Mouse (Mus musculus): ENCODE data around the gene Abcc1. TPM values are rescaled to one million over a fixed set of nuclear protein-coding genes. Genes with fewer than 3 reads are reported as not detected.

Gene Abcc1
- polyA plus RNA-seq, 1 experiment from 2014 or later: 9.4 TPM

- DNase-seq (ENCODE audit: low spot score) (peak; percentile 13), ATAC-seq (ENCODE audit: insufficient number of reproducible peaks, low FRiP score, low TSS enrichment, low read depth) (no peak)
These were observed 115.5 kb downstream of the Abcc1 start for GRCm38 (mm10) chr16:14476701-14477400.

GRCm38 (mm10) chr16:14477510-14478300 lies 116.3 kb downstream of the Abcc1 start:
- H3K27me3 ChIP-seq (ENCODE audit: control insufficient read depth, insufficient read depth, low read length): no peaks in the 10 kb centered on the region
- H3K36me3 ChIP-seq (ENCODE audit: control insufficient read depth, insufficient read depth, low read length): peaks cover 2% of the 10 kb centered on the region; the same call in 1 of the 2 replicates
- 86% methylated on average over 10 of the region's 10 CpGs for WGBS
- H3K27ac ChIP-seq (replicated peaks; ENCODE audit: low read depth, low read length): no peak overlapping the region
- no peak overlapping the region for H3K4me3 ChIP-seq (ENCODE audit: low read depth, low read length)
- H3K4me2 ChIP-seq (ENCODE audit: low read depth, severe bottlenecking): no peak overlapping the region
- no peak overlapping the region for H3K9ac ChIP-seq (ENCODE audit: low read length)
- no peaks in the 10 kb centered on the region for H3K4me1 ChIP-seq (ENCODE audit: control insufficient read depth, insufficient read depth, low read length)
- ATAC-seq (ENCODE audit: insufficient number of reproducible peaks, low FRiP score, low TSS enrichment, low read depth) (no peak), DNase-seq (ENCODE audit: low spot score) (peak; percentile 9)
- no peaks in the 10 kb centered on the region for H3K9me3 ChIP-seq (ENCODE audit: control insufficient read depth, low read length)

More at GRCm38 (mm10) chr16:14476701-14477400, 115.5 kb downstream of the Abcc1 start:
- Histone ChIP-seq H3K27me3 (ENCODE audit: control insufficient read depth, insufficient read depth, low read length) (no peaks in the 10 kb centered on the region), H3K9me3 (ENCODE audit: control insufficient read depth, low read length) (no peaks in the 10 kb centered on the region), H3K36me3 (ENCODE audit: control insufficient read depth, insufficient read depth, low read length) (peaks cover 2% of the 10 kb centered on the region; the same call in 1 of the 2 replicates), H3K4me3 (ENCODE audit: low read depth, low read length) (no peak overlapping the region), H3K4me2 (ENCODE audit: low read depth, severe bottlenecking) (no peak overlapping the region), H3K9ac (ENCODE audit: low read length) (no peak overlapping the region), H3K27ac (replicated peaks; ENCODE audit: low read depth, low read length) (no peak overlapping the region), H3K4me1 (ENCODE audit: control insufficient read depth, insufficient read depth, low read length) (no peaks in the 10 kb centered on the region)
- 92% methylated on average over 9 of the region's 9 CpGs for WGBS

- ATAC-seq (ENCODE audit: insufficient number of reproducible peaks, low FRiP score, low TSS enrichment, low read depth): no peak
- no peak overlapping the region for H3K27ac ChIP-seq (replicated peaks; ENCODE audit: low read depth, low read length)
- DNase-seq (ENCODE audit: low spot score): no peak
- no peaks in the 10 kb centered on the region for H3K4me1 ChIP-seq (ENCODE audit: control insufficient read depth, insufficient read depth, low read length)
- 100% methylated on average over 2 of the region's 2 CpGs for WGBS
- no peaks in the 10 kb centered on the region for H3K9me3 ChIP-seq (ENCODE audit: control insufficient read depth, low read length)
- no peak overlapping the region for H3K4me3 ChIP-seq (ENCODE audit: low read depth, low read length)
- no peak overlapping the region for H3K4me2 ChIP-seq (ENCODE audit: low read depth, severe bottlenecking)
- no peaks in the 10 kb centered on the region for H3K36me3 ChIP-seq (ENCODE audit: control insufficient read depth, insufficient read depth, low read length)
- H3K27me3 ChIP-seq (ENCODE audit: control insufficient read depth, insufficient read depth, low read length): no peaks in the 10 kb centered on the region
- H3K9ac ChIP-seq (ENCODE audit: low read length): no peak overlapping the region
These were observed 118.3 kb downstream of the Abcc1 start for GRCm38 (mm10) chr16:14479641-14480040.

- H3K27ac ChIP-seq (replicated peaks; ENCODE audit: low read depth, low read length): no peak overlapping the region
- no peaks in the 10 kb centered on the region for H3K27me3 ChIP-seq (ENCODE audit: control insufficient read depth, insufficient read depth, low read length)
- no peaks in the 10 kb centered on the region for H3K36me3 ChIP-seq (ENCODE audit: control insufficient read depth, insufficient read depth, low read length)
- DNase-seq (ENCODE audit: low spot score): no peak
- H3K4me1 ChIP-seq (ENCODE audit: control insufficient read depth, insufficient read depth, low read length): no peaks in the 10 kb centered on the region
- WGBS: 73% methylated on average over 1 of the region's 1 CpGs
- no peak overlapping the region for H3K4me2 ChIP-seq (ENCODE audit: low read depth, severe bottlenecking)
- no peaks in the 10 kb centered on the region for H3K9me3 ChIP-seq (ENCODE audit: control insufficient read depth, low read length)
- H3K9ac ChIP-seq (ENCODE audit: low read length): no peak overlapping the region
- H3K4me3 ChIP-seq (ENCODE audit: low read depth, low read length): no peak overlapping the region
- ATAC-seq (ENCODE audit: insufficient number of reproducible peaks, low FRiP score, low TSS enrichment, low read depth): no peak
These were observed 121.9 kb downstream of the Abcc1 start for GRCm38 (mm10) chr16:14483221-14483620.

GRCm38 (mm10) chr16:14493491-14494114 lies 132.2 kb downstream of the Abcc1 start:
- no peaks in the 10 kb centered on the region for H3K9me3 ChIP-seq (ENCODE audit: control insufficient read depth, low read length)
- H3K4me2 ChIP-seq (ENCODE audit: low read depth, severe bottlenecking): no peak overlapping the region
- no peak overlapping the region for H3K9ac ChIP-seq (ENCODE audit: low read length)
- H3K4me1 ChIP-seq (ENCODE audit: control insufficient read depth, insufficient read depth, low read length): no peaks in the 10 kb centered on the region
- no peaks in the 10 kb centered on the region for H3K27me3 ChIP-seq (ENCODE audit: control insufficient read depth, insufficient read depth, low read length)
- WGBS: 86% methylated on average over 2 of the region's 2 CpGs
- no peak overlapping the region for H3K4me3 ChIP-seq (ENCODE audit: low read depth, low read length)
- DNase-seq (ENCODE audit: low spot score): no peak
- no peak overlapping the region for H3K27ac ChIP-seq (replicated peaks; ENCODE audit: low read depth, low read length)
- no peak for ATAC-seq (ENCODE audit: insufficient number of reproducible peaks, low FRiP score, low TSS enrichment, low read depth)
- no peaks in the 10 kb centered on the region for H3K36me3 ChIP-seq (ENCODE audit: control insufficient read depth, insufficient read depth, low read length)

- H3K27me3 ChIP-seq (ENCODE audit: control insufficient read depth, insufficient read depth, low read length): no peaks in the 10 kb centered on the region
- no peak overlapping the region for H3K4me2 ChIP-seq (ENCODE audit: low read depth, severe bottlenecking)
- no peaks in the 10 kb centered on the region for H3K9me3 ChIP-seq (ENCODE audit: control insufficient read depth, low read length)
- DNase-seq (ENCODE audit: low spot score): no peak
- H3K27ac ChIP-seq (replicated peaks; ENCODE audit: low read depth, low read length): no peak overlapping the region
- no peaks in the 10 kb centered on the region for H3K36me3 ChIP-seq (ENCODE audit: control insufficient read depth, insufficient read depth, low read length)
- WGBS: 82% methylated on average over 8 of the region's 8 CpGs
- H3K9ac ChIP-seq (ENCODE audit: low read length): no peak overlapping the region; the same call in 1 of the 2 replicates
- no peak overlapping the region for H3K4me3 ChIP-seq (ENCODE audit: low read depth, low read length)
- no peak for ATAC-seq (ENCODE audit: insufficient number of reproducible peaks, low FRiP score, low TSS enrichment, low read depth)
- H3K4me1 ChIP-seq (ENCODE audit: control insufficient read depth, insufficient read depth, low read length): no peaks in the 10 kb centered on the region
These were observed 140.4 kb downstream of the Abcc1 start for GRCm38 (mm10) chr16:14501649-14502360.

- Histone ChIP-seq H3K4me2 (ENCODE audit: low read depth, severe bottlenecking) (no peak overlapping the region), H3K27me3 (ENCODE audit: control insufficient read depth, insufficient read depth, low read length) (no peaks in the 10 kb centered on the region), H3K4me3 (ENCODE audit: low read depth, low read length) (no peak overlapping the region), H3K27ac (replicated peaks; ENCODE audit: low read depth, low read length) (no peak overlapping the region), H3K9me3 (ENCODE audit: control insufficient read depth, low read length) (no peaks in the 10 kb centered on the region), H3K36me3 (ENCODE audit: control insufficient read depth, insufficient read depth, low read length) (no peaks in the 10 kb centered on the region), H3K9ac (ENCODE audit: low read length) (no peak overlapping the region), H3K4me1 (ENCODE audit: control insufficient read depth, insufficient read depth, low read length) (no peaks in the 10 kb centered on the region)
- DNase-seq (ENCODE audit: low spot score): no peak
- ATAC-seq (ENCODE audit: insufficient number of reproducible peaks, low FRiP score, low TSS enrichment, low read depth): no peak
- 0% methylated on average over 2 of the region's 2 CpGs for WGBS
These were observed 145.1 kb downstream of the Abcc1 start for GRCm38 (mm10) chr16:14506461-14506860.
